Mouse (Mus musculus): Measurements from ENCODE around the gene Olfr612.
"Not testable (repeated sequence)": the region's sequence is repeated elsewhere in the genome, so short reads cannot be mapped to it uniquely, and the experiment has no call there.

Olfr612 gene

DNA sequence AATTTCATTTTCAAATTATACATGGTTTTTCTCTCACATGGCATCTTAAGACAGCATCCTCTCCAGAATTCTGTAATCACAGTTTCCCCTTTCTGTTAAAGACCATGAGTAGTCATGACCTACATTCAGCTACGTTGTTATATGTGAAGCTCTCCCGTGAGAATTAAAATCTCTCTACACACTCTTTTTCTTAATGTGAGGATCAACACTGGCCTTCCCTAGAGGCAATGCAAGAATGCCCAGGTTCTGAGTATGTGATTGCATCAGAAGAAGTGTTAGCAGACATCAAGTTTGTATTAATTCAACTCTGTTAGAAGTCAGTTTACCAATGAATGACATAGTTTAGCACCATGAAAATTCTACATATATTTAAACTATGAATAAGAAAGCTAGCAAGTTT, at the start of gene Olfr612:
TSS of gene Olfr612 (minus strand) at position 101 of the 400 bp plus-strand sequence.
- not testable (repeated sequence) for DNase-seq (ENCODE audit: extremely low spot score, low spot score)

DNA sequence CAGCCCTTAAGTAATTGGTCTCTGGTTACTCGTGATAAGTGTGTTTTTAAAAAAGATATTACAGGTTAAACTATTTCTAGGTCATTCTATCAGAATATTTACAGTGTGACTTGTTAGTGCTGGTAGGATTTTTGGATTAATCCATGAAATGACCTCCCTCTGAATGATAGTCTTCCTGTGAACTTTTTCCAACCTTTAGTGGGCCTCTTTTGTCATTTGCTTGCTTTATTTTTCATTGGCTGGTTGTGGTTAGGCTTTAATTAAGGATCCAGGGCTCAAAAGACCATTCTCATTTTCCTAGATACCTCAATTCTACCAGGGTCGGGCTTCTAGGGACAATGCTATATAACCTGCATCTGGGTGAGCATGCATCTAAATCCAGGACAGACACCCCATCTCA, 47.3 kb upstream of the Olfr612 start, which contains the start of gene Olfr618:
TSS of gene Olfr618 (plus strand) at position 301 of the 400 bp plus-strand sequence.
- no peak for DNase-seq (ENCODE audit: extremely low spot score, low spot score)

DNA sequence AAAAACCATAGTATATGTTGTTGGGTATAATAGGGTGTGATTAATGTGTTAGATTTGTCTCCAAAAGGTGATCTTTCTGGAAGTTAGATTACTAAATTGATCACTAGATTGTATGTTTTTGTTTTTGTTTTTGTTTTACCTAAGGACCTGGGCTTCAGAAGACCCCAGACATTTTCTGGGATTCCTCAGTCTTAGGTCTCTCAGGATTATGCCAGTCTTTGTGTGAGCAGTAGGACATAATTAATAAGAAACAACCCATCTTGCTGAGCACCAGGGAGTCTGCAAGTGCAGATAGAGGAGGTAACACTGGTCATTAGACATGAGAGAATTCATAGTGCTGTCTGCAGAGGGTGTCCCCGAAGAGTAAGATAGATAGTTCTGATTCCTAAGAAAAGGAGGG, 30.2 kb upstream of the Olfr612 start, which contains the start of gene Olfr617:
TSS of gene Olfr617 (plus strand) at position 301 of the 400 bp plus-strand sequence.
- DNase-seq (ENCODE audit: extremely low spot score, low spot score) = no peak

DNA sequence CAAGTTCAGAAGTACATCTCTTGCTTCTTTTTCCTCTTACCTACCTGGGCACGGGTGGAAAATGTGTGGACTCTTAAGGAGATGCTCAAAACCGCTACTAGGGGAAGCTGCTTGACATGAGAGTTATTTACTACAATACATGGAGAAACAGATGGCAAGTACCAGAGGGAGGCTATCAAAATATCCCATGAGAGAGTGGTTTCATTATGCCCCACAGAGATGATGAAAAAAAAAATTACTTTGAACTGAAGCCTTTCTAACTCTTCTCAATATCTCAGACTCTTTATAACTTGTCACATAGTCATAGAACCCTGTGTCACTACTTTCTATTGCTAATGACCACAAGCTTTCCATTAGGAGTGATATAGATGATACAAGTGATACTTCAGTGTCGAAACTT, 26.5 kb upstream of the Olfr612 start, which contains the start of gene Olfr616:
TSS of gene Olfr616 (minus strand) at position 101 of the 400 bp plus-strand sequence.
- no peak for DNase-seq (ENCODE audit: extremely low spot score, low spot score)

DNA sequence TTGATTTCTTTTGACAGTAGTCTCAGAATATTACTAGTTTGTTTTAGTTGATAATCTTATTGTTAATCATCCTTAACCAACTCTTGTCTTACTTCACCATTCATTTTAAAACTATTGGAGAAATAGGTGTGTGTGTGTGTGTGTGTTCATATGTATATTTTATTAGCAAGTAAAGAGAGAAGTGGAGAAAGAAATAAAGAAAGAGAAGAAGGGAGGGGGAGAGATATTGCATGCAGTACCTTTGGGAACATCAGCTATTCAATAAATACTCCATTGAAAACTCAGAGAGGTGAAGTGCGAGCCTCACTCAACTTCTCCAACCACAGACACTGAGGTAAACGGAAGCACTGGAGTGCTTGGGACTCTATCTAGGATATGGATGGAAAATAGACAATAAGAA, 13.3 kb upstream of the Olfr612 start, which contains the start of gene Olfr615:
TSS of gene Olfr615 (plus strand) at position 301 of the 400 bp plus-strand sequence.
- no peak for DNase-seq (ENCODE audit: extremely low spot score, low spot score)

DNA sequence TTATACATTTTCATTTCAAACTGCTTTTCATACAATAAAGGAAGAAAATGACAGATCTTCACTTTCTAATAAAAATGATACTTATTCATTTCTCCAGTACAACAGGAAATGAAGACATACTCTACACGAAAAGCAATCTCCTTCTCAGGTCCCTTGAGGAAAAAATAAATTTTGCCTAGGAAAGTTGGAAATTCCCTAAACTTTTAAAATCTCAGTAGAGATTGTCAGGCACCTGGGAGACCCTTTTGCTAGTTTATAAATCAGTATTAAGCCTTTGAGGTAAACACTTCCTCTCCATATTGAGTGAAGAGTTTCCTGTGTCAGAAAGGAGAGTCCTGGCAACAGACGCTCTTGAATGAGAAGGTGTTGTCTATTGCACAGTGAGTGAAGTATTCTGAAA, 5.3 kb upstream of the Olfr612 start, which contains the start of gene Olfr613:
TSS of gene Olfr613 (plus strand) at position 301 of the 400 bp plus-strand sequence.
- DNase-seq (ENCODE audit: extremely low spot score, low spot score) = no peak

DNA sequence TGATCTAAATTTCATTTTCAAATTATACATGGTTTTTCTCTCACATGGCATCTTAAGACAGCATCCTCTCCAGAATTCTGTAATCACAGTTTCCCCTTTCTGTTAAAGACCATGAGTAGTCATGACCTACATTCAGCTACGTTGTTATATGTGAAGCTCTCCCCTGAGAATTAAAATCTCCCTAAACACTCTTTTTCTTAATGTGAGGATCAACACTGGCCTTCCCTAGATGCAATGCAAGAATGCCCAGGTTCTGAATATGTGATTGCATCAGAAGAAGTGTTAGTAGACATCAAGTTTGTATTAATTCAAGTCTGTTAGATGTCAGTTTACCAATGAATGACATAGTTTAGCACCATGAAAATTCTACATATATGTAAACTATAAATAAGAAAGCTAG, 21.8 kb downstream of the Olfr612 start, which contains the start of gene Olfr611:
TSS of gene Olfr611 (minus strand) at position 101 of the 400 bp plus-strand sequence.
- not testable (repeated sequence) for DNase-seq (ENCODE audit: extremely low spot score, low spot score)

DNA sequence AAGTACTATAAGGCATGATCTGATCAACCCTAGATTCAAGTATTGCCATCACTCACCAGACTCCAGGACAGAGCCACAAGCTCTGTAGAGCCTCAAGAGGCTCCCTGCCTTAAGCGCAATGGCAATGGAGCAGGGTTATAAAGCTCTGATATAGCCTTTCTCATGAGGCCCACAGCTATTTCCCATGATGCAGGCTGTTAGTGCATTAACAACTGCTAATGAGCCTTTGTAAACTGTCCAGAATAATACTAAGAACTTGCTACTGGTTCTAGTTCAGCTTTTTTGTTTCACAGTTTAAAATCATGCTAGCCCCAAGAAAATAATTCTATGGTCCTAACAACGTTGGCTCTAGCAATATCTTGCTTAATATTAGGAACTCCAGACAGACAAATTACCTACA, 30.5 kb downstream of the Olfr612 start, which contains the start of gene Olfr610:
TSS of gene Olfr610 (minus strand) at position 101 of the 400 bp plus-strand sequence.
- DNase-seq (ENCODE audit: extremely low spot score, low spot score) = no peak

DNA sequence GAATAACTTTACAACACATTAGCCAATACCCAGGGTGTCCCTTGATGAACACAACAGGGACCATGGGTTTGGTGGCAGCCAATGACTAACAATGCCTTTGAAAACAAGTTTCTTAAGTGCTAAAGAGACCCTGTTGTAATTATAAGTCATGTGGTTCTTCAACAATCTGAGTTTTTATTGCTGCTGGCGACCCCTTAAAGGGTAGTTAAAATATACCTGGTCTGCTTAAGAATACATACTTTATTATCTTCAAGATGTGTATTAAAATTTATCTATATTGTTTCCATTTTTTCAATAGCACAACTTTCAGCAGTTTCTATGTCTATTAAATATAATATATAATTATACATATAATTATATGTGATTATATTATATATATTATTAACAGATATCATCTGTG, 44.6 kb downstream of the Olfr612 start, which contains the start of gene Olfr609:
TSS of gene Olfr609 (minus strand) at position 101 of the 400 bp plus-strand sequence.
- DNase-seq (ENCODE audit: extremely low spot score, low spot score) = no peak

All from neural tube, embryonic 10.5 days (tissue).